Comparison of ENCODE assay signal across 8 mouse cellular contexts in genomic region chr14:22817346-22818201, GRCm38 (mm10).
DNase-seq lines count a peak whose midpoint lies in the region; ATAC-seq and TF ChIP-seq lines count a peak whose summit lies in the region.

No protein-coding gene starts in this region.

- no peak overlapping the region for H3K4me2 ChIP-seq in midbrain, embryonic 13.5 days (replicated peaks)
- no peak overlapping the region for H3K4me2 ChIP-seq in kidney, postnatal 0 days (ENCODE audit: low read length)

- H3K36me3 ChIP-seq in midbrain, embryonic 10.5 days, result no peaks in the 10 kb centered on the region
- no peaks in the 10 kb centered on the region for H3K36me3 ChIP-seq in midbrain, embryonic 13.5 days
- H3K36me3 ChIP-seq in kidney, postnatal 0 days (ENCODE audit: insufficient read depth, low read length), result no peaks in the 10 kb centered on the region
- H3K36me3 ChIP-seq in thymus, adult 2 months (ENCODE audit: control insufficient read depth, insufficient read depth, low read length), result no peaks in the 10 kb centered on the region

- peak; percentile 52 for DNase-seq in midbrain, embryonic 10.5 days (ENCODE audit: low spot score)
- DNase-seq in kidney, postnatal 0 days (ENCODE audit: low spot score), result peak; percentile 65
- peak; percentile 50 for DNase-seq in skeletal muscle tissue, adult 2 months (ENCODE audit: low read depth, low spot score)
- no peak for DNase-seq in layer of hippocampus, adult 9-11 months
- DNase-seq in urinary bladder, postnatal 36 days (ENCODE audit: low spot score in 2 of 2), result no peak
- DNase-seq in thymus, adult 2 months, result no peak

- TF ChIP-seq POLR2A in thymus, adult 2 months (IDR thresholded peaks at IDR 0.05; ENCODE audit: control insufficient read depth, extremely low read depth, insufficient read depth, low read length, poor library complexity), result no peak

- ATAC-seq in midbrain, embryonic 13.5 days, result no peak
- 0 out of 2 replicates have a peak, but pooled peaks have one; percentile 36 for ATAC-seq in common myeloid progenitor, adult 5-6 weeks (replicated peaks; ENCODE audit: low read depth, poor library complexity, severe bottlenecking)
- no peak for ATAC-seq in kidney, postnatal 0 days (replicated peaks; ENCODE audit: low FRiP score, low read depth)

- H3K4me3 ChIP-seq in midbrain, embryonic 10.5 days, result no peak overlapping the region
- no peak overlapping the region for H3K4me3 ChIP-seq in midbrain, embryonic 13.5 days (replicated peaks)
- no peak overlapping the region for H3K4me3 ChIP-seq in kidney, postnatal 0 days (replicated peaks; ENCODE audit: low read depth, low read length)
- H3K4me3 ChIP-seq in thymus, adult 2 months (ENCODE audit: control insufficient read depth, insufficient read depth, low read length), result no peak overlapping the region

- H3K9ac ChIP-seq in midbrain, embryonic 13.5 days (replicated peaks), result no peak overlapping the region
- no peak overlapping the region for H3K9ac ChIP-seq in kidney, postnatal 0 days (ENCODE audit: low read depth, low read length)

- H3K4me1 ChIP-seq in midbrain, embryonic 10.5 days, result peaks cover 33% of the 10 kb centered on the region
- H3K4me1 ChIP-seq in midbrain, embryonic 13.5 days (replicated peaks), result peaks cover 14% of the 10 kb centered on the region
- H3K4me1 ChIP-seq in kidney, postnatal 0 days (replicated peaks; ENCODE audit: insufficient read depth, low read length), result peaks cover 8% of the 10 kb centered on the region
- H3K4me1 ChIP-seq in thymus, adult 2 months (replicated peaks; ENCODE audit: control insufficient read depth, insufficient read depth, low read length), result no peaks in the 10 kb centered on the region

- TF ChIP-seq CTCF in kidney, postnatal 0 days (IDR thresholded peaks at IDR 0.05; ENCODE audit: low read depth), result peak; percentile 74
- TF ChIP-seq CTCF in thymus, adult 2 months (IDR thresholded peaks at IDR 0.05; ENCODE audit: borderline replicate concordance, control insufficient read depth, extremely low read depth, insufficient read depth, low read length, poor library complexity), result no peak

- no peak overlapping the region for H3K27ac ChIP-seq in midbrain, embryonic 10.5 days (replicated peaks)
- no peak overlapping the region for H3K27ac ChIP-seq in midbrain, embryonic 13.5 days
- no peak overlapping the region for H3K27ac ChIP-seq in kidney, postnatal 0 days
- no peak overlapping the region for H3K27ac ChIP-seq in thymus, adult 2 months (ENCODE audit: control insufficient read depth, insufficient read depth, low read length)

- H3K27me3 ChIP-seq in midbrain, embryonic 10.5 days (ENCODE audit: low read depth, poor library complexity, severe bottlenecking), result peaks cover 30% of the 10 kb centered on the region
- peaks cover 24% of the 10 kb centered on the region for H3K27me3 ChIP-seq in midbrain, embryonic 13.5 days
- no peaks in the 10 kb centered on the region for H3K27me3 ChIP-seq in kidney, postnatal 0 days (ENCODE audit: insufficient read depth, low read length)
- H3K27me3 ChIP-seq in thymus, adult 2 months (ENCODE audit: control insufficient read depth, insufficient read depth, low read length), result no peaks in the 10 kb centered on the region

- no peaks in the 10 kb centered on the region for H3K9me3 ChIP-seq in midbrain, embryonic 10.5 days (replicated peaks)
- no peaks in the 10 kb centered on the region for H3K9me3 ChIP-seq in midbrain, embryonic 13.5 days
- H3K9me3 ChIP-seq in kidney, postnatal 0 days (replicated peaks; ENCODE audit: low read length), result no peaks in the 10 kb centered on the region

- WGBS in midbrain, embryonic 10.5 days, result 75% methylated on average over 6 of the region's 6 CpGs
- WGBS in midbrain, embryonic 13.5 days, result 70% methylated on average over 6 of the region's 6 CpGs
- WGBS in kidney, postnatal 0 days, result 52% methylated on average over 6 of the region's 6 CpGs
- WGBS in thymus, adult 2 months, result 86% methylated on average over 6 of the region's 6 CpGs

Comparison
In these comparisons a context has a peak if more than half of its experiments do, and no peak if none do; other contexts are left out.
1. DNase-seq: peak in midbrain, embryonic 10.5 days (single experiment), kidney, postnatal 0 days (single experiment) and skeletal muscle tissue, adult 2 months (single experiment); none in layer of hippocampus, adult 9-11 months (single experiment), urinary bladder, postnatal 36 days (0 of 2) and thymus, adult 2 months (single experiment).